Mouse (Mus musculus) heart, postnatal 25 days (tissue): ENCODE measurements around the gene Loxl3. TPM values are rescaled to one million over a fixed set of nuclear protein-coding genes. Genes with fewer than 3 reads are reported as not detected.

ENCODE experiments used
- DNase-seq: peaks from one replicate; pipeline ENCODE4 v3.0.0; 2022; ENCODE audit warnings: low spot score
- intact Hi-C: fragments of 180-260 bp; cut with DNase I; formaldehyde crosslinking; loops from one replicate; pipeline ENCODE4 v1.15.1; 2025
- total RNA-seq, 2 experiments: library from RNA; stranded (reverse); gene quantifications; 2 replicates each; pipeline ENCODE4 v1.2.3; 2021

Loxl3 gene
- total RNA-seq, result 1 to 10 TPM; 2.0 to 4.2 TPM

DNA sequence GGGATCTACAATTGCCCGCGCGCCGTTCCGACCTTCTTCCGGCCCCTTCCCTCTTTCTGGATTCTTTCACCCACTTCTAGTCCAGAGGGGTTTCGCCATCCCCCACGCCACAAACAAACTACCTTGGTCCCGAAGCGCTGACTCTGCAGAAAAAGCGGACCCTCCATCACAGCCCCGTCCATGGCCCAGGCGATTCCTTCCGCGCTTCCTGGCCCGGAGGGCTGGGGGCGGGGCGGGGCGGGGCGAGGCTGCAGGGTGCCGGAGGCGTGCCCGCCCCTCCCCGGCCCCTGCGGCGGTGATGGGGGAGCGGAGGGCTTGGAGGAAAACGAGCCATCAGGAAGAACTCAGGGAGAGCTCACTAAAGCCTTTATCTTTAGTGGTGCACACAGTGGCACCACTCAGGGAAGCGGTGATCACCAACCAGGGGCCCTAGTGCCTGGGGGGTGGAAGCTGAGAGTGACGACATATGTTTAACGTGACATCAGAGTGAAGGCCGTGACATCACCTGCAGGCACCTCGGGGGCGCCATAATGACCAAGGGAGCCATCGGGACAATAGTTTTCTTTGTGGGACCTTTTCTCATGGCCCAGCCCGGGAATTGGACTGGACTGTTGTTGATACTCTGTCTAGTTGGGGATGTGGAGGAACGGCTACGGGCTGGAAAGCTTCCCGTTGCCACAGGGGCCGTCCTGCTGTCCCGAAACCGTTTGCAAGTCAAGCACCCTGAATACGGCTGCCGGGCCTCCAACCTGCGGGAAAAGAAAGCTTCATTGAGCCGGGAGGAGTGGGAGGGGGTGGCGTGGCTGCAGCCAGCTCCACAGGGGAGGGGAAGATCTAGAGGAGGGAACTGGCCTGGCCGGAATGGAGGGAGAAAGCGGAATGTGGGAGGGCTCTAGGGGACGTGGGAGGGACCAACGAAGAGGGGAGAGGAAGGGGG is at the start of gene Loxl3, which contains the start of gene Dok1:
TSS of gene Loxl3 (plus strand) at position 925 of the 937 bp plus-strand sequence.
TSS of gene Dok1 (minus strand) at position 223 of the 937 bp plus-strand sequence.
- intact Hi-C loops, result no loop called here
- peak; percentile 62 for DNase-seq

DNA sequence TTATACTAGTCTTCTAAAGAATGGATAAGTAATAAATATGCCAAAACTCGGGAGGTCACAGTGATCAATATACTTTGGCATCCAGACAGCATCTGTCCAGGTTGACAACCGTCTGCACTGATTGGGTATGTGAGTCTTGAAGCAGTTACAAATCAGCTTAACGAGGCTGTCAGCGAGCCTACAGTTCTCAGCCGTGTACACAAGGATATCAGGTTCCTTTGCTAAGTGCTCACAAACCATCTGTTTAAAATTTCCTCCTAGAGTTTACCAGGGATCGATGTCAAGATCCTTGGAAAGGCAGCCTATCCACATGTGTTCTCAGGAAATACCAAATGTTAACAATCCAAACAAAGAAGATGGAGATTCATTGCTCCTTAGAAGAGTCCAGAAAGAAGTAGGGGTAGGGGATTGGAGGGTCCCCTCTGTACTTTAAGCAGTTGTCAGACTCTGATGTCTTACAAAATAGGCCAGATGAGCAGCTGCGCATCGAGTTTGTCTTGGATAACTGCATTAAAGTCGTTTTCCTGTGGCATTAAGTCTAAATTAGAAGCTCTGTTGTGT is 46.5 kb upstream of the Loxl3 start:
- intact Hi-C loops, result no loop called here
- DNase-seq, result no peak

DNA sequence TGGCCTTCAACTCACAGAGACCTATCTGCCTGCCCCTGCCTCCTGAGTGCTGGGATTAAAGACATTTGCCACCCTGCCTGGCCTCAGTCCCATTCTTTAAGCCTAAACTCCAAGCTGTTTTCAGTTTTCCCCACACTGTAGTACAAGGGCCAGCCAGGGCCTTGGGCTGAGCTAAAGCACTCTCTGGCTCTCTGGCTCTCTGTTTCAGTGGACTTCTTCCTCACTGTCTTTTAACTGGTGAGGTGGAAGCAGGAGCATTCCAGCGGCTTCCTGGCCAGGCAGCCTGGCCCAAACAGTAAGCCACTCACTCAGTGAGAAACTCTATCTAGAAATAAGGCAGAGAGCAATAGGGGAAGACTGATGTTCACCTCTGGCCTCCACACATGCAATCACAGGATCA is 40.3 kb upstream of the Loxl3 start:
- intact Hi-C loops, result no loop called here
- no peak for DNase-seq

DNA sequence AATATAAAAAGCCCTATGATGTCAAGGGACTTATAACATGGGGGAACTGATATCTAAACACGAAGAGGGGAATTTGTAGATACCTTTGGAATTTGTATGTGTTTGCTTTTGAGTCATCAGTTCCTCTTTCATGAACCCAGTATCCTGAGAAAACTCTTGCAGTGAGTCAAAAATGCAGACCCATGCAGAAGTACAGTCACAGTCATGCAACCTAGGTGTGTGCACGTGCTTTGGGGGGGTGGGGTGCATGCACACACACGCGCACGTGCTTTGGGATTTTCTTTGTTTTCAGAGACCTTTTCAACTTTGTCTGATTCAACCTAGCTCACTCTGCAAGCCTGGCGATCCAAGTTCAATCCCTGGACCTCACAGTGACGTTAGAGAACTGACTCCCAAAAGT is 39.6 kb upstream of the Loxl3 start:
- intact Hi-C loops, result no loop called here
- DNase-seq, result no peak

DNA sequence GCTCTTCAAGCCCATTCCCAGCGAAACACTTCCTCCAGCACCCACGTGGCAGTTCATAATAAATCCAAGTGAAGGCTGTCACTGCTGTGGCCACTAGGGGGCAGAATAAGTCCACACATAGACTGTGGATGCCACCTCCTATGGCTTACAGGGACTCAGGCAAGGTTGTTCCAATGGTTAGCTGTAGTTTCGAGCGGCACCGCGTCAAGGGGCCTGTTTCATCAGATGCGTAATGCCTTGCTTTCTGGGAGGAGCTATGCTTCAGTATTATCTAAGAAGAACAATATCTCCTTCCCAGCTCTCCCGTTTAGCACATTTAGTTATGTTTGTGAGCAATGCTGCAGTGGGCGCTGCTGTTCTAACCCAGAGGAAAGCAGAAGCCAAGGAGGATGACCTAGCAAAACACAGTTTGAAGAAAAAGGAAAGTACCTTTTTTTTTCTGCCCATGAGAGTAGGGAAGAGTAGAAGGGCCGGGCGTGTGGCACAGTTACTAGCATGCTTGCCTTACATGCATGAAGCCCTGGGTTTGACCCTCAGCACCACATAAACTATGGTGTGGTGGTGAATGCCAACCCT is 37.1 kb upstream of the Loxl3 start:
- intact Hi-C loops, result loop anchor here (1.0 to 5.0 kb wide), 5 partner anchors 58 to 280 kb away; partner anchors contain the start of genes Aup1, Ccdc142, Gm42688 and Htra2
- peak; percentile 87 for DNase-seq

DNA sequence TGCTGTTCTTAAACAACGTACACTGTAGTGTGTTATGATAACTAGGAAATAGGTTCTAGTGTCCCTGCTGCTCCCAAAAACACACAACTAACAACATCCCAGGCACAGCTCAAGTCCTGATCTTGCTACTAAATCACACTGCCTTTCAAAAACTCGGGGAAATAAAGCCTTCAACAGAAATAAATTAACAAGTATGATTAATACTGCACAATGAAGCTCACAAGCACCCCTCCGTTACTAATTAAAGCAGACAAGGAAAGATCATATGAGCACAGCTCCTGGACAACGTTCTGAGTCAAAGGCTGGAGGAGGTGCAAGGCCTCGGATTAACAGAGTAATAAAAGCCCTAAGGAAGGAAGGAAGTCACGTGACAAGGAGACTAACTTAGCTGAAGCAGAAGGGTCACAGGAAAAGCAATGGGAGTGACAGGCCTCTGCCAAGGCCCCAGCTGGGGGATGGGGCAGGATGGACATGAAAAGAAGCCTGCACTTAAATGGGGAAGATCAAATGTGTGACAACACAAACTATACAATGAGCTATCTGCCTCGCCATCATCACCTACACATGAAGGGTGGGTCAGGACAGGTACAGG is 36.4 kb upstream of the Loxl3 start:
- intact Hi-C loops, result loop anchor here (1.0 to 5.0 kb wide), 5 partner anchors 57 to 280 kb away; partner anchors contain the start of genes Aup1, Ccdc142, Gm42688 and Htra2
- DNase-seq, result peak; percentile 29

DNA sequence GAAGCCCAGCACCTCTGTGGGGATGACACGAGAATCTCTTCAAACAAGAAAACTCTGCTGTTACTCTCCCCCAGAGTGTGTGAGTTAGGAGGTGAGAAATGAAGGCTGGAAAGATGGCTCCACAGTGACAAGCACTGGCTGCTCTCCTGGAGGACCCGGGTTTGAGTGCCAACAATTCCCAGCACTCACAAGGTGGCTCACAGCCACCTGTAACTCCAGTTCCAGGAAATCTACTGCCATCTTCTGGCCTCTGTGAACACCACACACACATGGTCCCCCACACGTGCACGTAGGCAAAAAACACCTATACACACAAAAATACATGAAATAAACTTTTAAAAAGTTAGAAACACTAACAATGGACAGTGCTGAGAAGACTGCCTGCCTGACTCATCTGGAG is 35.6 kb upstream of the Loxl3 start:
- intact Hi-C loops, result loop anchor here (5.0 kb wide), 1 partner anchor 279 kb away; no protein-coding TSS in a partner anchor

DNA sequence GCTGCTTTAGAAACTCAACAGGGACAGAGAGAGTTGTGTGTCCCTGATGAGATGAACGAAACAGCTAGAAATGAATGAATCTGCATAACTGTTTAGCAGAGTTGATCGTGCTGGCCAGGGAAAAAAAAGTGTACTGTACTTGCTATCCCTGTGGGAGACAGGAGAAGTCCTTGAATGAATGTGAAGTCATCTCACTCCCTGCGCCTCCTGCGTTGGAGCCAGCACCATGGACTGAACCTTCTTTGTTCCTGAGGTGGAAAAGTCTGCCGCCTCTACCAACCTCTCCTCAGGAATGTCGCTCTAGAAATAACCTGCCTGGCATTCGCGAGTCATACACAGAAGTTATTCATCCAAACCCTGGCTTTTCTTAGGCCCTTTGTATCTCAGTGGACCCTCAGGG is 34.0 kb upstream of the Loxl3 start:
- DNase-seq, result no peak
- intact Hi-C loops, result loop anchor here (5.0 kb wide), 1 partner anchor 277 kb away; no protein-coding TSS in a partner anchor

More for the DNA sequence above, 35.6 kb upstream of the Loxl3 start:
- DNase-seq, result no peak

DNA sequence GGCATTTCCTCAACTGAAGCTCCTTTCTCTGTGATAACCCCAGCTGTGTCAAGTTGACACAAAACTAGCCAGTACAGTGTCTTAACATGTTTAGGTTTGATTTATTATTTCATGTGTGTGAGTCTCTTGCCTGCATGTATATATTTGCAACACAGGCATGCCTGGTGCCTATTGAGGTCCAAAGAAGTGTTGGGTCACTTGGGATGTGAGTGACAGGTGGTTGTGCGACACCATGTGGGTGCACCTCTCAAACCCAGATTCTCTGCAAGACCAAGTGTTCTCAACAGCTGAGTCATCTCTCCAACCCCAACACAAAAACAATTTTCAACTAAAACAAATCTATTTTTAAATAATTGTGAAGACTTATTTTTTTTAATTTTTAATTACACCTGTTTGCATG is 30.9 kb upstream of the Loxl3 start:
- DNase-seq, result no peak
- intact Hi-C loops, result no loop called here

DNA sequence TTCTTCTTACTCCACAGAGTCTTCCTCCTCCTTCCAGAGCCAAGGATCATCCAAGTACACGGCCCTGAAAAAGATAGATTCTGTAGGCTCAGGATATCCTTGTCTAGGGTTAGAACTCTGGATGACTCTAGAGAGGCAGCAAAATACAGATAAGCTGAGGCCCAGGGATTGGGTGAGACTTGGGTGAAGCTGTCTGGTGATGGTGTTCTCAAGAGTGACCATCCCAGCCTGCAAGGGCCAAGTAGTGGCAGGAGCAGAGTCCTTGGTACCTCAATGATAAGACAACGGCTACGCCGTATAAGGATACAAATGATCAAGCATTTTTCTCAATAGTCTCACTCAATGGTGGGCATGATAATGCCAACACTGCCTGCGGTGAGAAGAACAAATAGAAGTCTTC is 30.1 kb upstream of the Loxl3 start:
- no peak for DNase-seq
- intact Hi-C loops, result no loop called here

DNA sequence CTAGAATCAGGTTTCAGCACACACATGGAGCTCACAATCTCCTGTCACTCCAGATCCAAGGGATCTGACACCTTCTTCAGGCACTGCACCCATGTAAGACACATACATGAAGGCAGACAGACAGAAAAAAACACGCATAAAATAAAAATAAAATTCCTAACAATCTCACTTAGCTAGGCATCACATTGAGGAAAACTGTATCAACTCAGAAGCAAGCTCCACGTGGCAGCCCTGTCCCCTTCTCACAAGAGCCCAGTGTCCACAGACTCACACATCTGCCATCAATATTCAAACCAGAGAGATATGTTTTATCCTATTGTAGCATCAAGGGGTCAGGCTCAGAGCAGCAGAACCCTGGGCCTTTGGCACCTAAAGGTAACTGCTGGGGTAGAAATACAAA is 29.7 kb upstream of the Loxl3 start:
- DNase-seq, result no peak
- intact Hi-C loops, result no loop called here

DNA sequence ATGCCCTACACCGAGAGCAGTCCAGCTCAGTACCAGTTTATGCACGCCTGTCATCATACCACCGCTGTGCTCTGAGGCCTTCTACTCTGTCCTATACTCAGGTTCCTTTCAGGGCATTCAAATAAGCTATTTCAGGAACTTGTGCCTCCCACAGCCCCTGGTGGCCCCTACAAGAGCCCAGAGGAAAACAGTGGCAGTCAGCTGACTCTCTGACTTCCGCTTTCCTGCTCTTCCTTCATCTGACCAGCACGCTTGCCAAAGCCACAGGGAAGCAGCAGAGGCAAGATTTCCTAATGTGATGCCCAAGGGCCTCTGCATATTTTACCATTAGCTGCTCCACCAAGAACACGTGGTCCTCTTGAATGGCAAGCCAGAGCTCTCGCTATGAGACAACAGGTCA is 29.1 kb upstream of the Loxl3 start:
- intact Hi-C loops, result no loop called here
- peak; percentile 35 for DNase-seq

DNA sequence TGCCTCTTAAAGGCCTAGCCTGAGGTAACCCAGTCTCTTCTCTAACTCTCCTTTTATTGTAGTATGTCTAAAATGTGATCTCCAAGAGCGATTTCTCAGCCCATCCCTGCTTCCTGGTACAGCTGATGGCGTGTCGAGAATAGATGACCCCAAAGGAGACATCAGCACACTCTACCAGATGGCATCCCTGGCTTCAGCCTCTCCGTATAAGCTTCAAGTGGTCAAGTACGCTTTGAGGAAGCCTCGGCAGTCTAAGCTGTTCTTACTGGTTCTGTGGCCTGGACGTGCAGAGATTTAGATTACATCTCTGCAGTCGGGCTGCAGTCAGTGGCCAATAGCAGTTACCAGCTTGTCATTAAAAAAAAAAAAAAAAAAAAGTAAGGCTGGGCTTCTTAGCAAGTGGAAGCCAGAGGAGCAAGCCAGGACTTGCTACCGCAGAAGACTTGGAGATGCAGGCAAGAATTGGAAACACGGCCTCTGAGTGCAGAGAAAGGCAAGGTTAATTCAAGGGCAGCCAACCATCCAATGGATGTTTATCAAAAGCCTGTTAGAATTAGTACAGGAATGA is 28.4 kb upstream of the Loxl3 start:
- DNase-seq, result no peak
- intact Hi-C loops, result no loop called here

DNA sequence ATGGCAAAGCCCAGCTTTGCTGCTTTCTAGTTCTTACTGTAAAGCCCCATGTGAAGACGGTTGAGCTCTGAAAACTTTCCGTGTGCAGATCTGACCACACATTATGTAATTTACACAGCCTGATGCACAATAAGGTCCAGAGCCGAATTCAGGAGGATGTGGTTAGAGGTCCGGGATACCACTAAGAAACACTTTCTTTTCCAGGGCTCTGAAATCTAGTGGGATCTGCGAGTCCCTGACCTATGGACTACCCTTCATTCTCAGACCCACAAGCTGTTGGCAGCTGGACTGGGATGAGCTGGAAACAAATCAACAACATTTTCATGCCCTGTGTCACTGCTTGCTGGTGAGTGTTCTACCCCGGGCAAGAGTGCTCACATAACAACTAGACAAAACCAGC is 27.9 kb upstream of the Loxl3 start:
- no peak for DNase-seq
- intact Hi-C loops, result no loop called here

DNA sequence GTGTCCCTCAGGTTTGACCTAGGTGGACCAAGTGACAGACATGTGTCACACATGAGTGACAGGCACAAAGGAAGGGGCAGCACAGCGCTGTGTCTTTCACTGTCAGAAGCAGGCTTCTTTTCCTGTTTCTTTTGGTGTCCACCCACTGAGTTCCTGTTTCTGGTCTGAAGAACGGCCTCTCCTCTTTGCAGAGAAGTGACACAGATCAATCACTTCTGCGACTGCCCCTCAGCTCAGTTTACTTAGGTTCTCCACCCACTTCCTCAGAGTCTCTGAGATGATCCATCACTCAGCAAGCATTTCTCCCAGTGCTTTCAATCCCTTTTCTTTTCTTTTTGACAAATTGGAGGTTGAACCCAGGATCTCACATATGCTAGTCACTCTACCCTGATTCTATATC is 25.3 kb upstream of the Loxl3 start:
- intact Hi-C loops, result no loop called here
- DNase-seq, result no peak

DNA sequence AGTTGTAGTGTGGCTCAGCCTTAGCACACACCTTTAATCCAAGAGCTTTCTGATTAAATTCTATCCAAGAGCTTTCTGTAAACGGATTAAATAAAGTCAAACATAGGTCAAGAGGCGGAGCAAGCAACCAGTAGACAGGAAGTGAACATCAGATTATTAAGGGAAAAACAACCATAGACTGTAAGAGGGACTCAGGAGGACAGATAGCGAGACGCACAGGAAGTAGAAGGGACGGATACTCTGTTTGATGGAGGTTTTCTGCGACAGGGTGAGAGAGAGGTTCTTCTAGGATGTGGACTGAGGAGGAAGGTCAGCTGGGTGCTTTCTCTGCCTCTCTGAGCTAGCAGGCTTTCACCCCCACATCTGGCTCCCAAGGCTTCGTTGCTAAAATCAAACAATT is 24.0 kb upstream of the Loxl3 start:
- intact Hi-C loops, result no loop called here
- DNase-seq, result no peak

DNA sequence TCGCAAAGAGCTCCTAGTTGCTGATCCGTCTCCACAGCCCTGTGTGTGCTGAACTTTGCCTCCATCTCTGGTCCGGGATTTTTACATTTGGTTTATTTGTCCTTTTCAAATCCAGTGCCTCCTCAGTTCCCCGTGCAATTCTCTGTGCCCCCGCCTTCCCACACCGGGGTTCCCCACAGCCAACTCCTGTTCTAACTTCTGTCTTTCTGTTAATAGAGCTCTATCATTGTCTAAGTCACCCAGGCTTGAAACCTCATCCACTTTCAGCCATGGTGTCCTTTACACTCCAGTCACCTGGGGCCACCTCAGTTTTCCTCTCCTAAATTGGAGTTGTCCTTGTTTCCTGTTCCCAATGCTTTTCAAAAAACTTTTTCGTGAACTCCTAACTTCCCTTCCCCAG is 22.7 kb upstream of the Loxl3 start:
- intact Hi-C loops, result no loop called here

DNA sequence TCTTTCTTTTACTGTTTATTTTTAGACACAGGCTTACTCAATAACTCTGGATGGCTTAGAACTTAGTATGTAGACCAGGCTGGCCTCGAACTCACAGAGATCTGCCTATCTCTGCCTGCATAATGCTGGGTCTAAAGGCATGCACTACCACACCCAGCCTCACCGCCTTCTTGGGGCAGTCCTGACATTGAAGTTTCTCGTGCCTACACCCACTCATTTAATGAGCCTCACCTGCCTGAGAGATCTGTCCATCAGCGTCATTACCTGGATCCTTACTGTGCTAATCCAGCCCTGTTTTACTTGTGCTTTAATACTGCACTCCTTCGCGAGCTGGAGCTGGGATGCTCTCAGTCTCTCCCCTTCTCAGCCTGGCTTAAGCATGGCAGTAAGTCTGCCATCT is 22.2 kb upstream of the Loxl3 start:
- intact Hi-C loops, result no loop called here
- DNase-seq, result no peak

More for the DNA sequence above, 22.7 kb upstream of the Loxl3 start:
- no peak for DNase-seq

DNA sequence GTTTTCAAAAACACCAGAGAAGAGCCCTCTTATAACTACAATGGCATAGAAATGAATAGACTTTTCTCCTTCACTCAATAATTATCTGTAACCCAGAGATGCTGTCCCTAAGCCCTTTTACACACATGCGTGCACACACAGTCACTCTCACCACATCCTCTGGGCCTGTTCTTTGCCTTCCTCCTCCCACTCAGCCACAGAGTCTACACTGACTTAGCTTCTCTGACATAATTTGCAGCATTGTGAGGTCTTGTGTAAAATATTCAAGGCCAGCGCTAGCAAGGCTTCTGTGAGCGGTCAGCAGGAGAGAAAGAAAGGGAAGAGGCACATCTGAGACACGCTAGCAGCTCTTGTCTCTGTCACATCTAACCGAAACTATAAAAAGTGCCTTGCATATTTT is 20.5 kb upstream of the Loxl3 start:
- intact Hi-C loops, result no loop called here
- no peak for DNase-seq
